Mouse (Mus musculus) mature B cell (primary cell): ENCODE measurements around the gene Apc2.
"Not testable (repeated sequence)": the region's sequence is repeated elsewhere in the genome, so short reads cannot be mapped to it uniquely, and the experiment has no call there.

Source experiments
- in situ Hi-C: fragments of 300-500 bp; cut with MboI; formaldehyde crosslinking; loops from 2 replicates; pipeline ENCODE4 v1.14.3; 2019

Apc2 gene

DNA sequence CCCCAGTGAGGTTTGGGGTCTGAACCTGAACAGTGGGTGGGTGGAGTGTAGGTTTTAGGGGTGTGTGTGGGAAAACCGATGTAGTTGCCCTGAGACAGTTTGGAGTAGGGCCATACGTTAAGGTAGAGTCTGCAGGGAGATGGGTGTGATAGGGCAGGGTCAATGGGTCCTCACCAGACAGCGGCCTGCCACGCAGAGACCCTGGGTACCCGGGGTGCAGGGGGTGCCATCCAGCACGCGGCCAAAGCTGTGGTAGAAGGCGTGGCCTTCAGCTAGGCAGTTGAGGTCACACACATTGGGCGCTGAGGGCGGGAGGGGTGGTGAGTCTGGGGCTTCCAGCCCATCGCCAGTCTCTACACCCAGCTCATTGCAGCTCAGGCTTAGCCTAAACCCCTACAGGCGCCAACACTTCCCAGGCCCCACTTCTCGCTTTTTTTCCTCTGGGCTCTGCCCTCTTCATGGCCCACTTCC lies 47.7 kb downstream of the Apc2 start:
- in situ Hi-C loops, result no loop called here

GRCm38 (mm10) chr10:80344131-80344661 lies 48.4 kb downstream of the Apc2 start:
- in situ Hi-C loops, result no loop called here

DNA sequence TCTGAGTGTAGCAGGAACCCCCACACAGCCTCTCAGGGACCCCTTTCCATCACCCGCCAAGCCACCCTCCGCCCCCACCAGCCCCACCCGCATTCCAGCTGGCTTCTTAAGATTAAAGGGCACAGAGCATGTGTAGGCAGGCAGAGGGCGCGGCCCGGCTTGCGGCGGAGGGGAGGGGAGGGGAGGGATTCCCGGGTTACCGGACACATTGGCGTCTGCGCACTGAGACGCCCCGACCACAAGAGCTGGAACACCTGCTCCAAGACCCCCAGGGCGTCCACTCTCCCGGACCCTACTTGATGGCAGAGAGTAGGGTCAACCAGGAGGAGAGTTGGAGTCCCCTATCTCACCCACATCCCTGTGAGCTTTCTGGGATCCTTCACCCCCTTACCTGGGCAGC lies 49.3 kb downstream of the Apc2 start:
- in situ Hi-C loops, result no loop called here

DNA sequence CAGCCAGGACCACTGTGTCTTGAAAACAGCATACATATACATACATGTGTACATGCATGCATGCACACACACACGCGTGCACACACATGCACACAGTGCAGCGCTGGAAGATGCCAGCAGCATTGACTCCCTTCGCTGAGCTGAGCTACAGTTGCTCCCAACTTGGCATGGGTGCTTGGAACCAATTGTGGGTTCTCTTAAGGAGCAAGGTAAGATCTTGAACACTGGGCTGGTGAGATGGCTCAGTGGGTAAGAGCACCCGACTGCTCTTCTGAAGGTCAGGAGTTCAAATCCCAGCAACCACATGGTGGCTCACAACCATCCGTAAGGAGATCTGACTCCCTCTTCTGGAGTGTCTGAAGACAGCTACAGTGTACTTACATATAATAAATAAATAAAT lies 50.2 kb downstream of the Apc2 start:
- in situ Hi-C loops, result not testable (repeated sequence)

- in situ Hi-C loops, result no loop called here
Measured at GRCm38 (mm10) chr10:80347514-80347967, 51.8 kb downstream of the Apc2 start.

- in situ Hi-C loops, result no loop called here
Measured at GRCm38 (mm10) chr10:80348244-80348781, 52.5 kb downstream of the Apc2 start, which contains the start of gene Adamtsl5. TSS of gene Adamtsl5 (minus strand) at chr10:80348412.

DNA sequence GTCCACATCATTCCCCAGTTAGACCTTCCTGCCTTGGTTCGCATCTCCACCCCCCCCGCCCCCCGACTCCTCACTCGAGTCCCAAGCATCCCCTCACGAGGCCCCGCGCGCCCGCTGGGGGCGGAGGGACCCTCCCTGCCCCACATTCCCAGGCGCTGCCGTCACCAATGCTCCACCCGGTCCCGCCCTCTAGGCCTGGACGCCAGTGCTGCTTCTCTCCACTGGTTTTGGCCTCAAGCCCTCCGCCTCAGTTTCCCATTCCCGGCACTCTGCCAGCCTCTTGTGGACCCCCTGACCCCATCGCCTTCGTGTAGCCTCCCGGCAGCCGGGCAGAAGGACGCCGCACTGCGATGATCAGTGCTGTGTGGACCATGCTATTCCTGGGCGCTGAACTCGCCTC lies 53.2 kb downstream of the Apc2 start:
- in situ Hi-C loops, result no loop called here

- in situ Hi-C loops, result no loop called here
Measured at GRCm38 (mm10) chr10:80350292-80350691, 54.5 kb downstream of the Apc2 start.

- in situ Hi-C loops, result no loop called here
Measured at GRCm38 (mm10) chr10:80351896-80352295, 56.1 kb downstream of the Apc2 start.

- in situ Hi-C loops, result no loop called here
Measured at GRCm38 (mm10) chr10:80352727-80353126, 57.0 kb downstream of the Apc2 start.

- in situ Hi-C loops, result no loop called here
Measured at GRCm38 (mm10) chr10:80355431-80355830, 59.7 kb downstream of the Apc2 start.

- in situ Hi-C loops, result no loop called here
Measured at GRCm38 (mm10) chr10:80356001-80356682, 60.4 kb downstream of the Apc2 start, which contains the start of gene Plk5. TSS of gene Plk5 (plus strand) at chr10:80356459.

DNA sequence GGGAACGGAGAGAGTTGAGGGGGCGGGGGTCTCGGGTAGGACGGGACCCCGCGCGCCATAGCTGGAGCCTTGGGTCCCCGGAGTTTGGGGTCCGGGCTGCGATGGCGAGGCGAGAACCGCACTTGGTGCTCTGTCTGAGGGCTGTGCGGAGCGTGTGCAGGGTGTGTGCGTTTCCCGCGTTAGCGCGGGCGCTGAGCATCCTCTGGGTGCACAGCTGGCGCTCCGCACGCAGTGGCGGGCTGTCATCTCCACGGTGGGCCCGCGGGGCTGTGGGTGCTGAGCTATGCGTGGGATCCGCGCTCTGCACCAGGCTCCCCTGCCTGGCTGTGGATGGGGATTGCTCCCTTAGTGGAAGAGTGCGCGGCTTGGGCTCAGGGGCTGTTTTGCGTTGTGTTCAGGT lies 61.0 kb downstream of the Apc2 start:
- in situ Hi-C loops, result no loop called here

GRCm38 (mm10) chr10:80357336-80357735 lies 61.6 kb downstream of the Apc2 start:
- in situ Hi-C loops, result no loop called here

DNA sequence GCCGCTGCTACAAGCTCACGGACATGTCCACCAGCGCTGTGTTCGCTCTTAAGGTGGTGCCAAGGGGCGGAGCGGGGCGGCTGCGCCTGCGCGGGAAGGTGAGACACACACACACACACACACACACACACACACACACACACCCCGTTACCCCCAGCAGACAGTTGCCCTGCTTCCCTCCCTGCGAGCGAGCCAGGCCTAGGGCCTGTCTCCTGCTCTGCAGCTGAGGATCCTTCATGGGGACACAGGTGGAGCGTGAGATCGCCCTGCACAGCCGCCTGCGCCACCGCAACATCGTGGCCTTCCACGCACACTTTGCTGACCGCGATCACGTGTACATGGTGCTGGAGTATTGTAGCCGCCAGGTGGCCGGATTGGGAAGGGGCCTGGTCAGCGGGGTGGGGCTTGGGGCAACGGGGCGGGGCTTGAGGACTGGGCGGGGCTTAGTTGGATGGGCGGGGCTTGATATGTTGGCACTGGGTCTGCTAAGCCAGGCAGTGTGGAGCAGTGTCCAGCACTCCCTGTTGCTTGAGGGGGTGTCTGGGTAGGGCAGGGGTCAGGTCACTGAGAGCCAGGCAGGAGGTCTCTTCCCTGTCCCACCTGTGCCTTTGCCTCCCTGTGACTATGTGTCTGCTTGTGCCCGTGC lies 62.3 kb downstream of the Apc2 start:
- in situ Hi-C loops, result no loop called here

DNA sequence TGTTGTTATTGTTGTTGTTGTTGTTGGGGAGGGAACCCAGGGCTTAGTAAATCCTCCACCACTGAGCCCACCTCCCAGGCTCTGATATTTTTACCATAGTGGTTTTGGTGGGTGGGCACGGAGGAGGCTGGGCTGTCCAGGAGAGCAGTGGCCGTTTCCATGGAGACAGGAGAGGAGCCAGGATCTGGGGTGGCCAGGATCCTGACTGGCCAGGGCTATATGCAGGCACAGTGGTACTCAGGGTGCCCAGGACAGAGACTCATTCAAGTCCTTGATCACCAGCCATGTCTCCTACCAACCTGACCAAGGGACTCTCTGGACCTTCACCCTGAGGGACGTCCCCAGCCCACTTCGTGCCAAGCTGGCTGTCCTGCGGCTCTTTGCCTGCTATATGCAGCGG lies 68.0 kb downstream of the Apc2 start:
- in situ Hi-C loops, result no loop called here

- in situ Hi-C loops, result no loop called here
Measured at GRCm38 (mm10) chr10:80365736-80366135, 70.0 kb downstream of the Apc2 start.
